Mouse (Mus musculus) hindbrain, embryonic 14.5 days (tissue): ENCODE data around the gene Inpp5f. TPM values are rescaled to one million over a fixed set of nuclear protein-coding genes. Genes with fewer than 3 reads are reported as not detected.

ENCODE experiments used
- ATAC-seq: fragments of 200-750 bp; cut with Nextera tagmentation; 2 replicates; pipeline ENCODE4 v1.8.0; 2017; ENCODE audit warnings: moderate number of reproducible peaks, mild to moderate bottlenecking, moderate TSS enrichment, moderate library complexity; ENCODE audit not compliant: low FRiP score
- DNase-seq: peaks from one replicate; pipeline ENCODE4 v3.0.0-alpha.2; 2015; ENCODE audit warnings: low spot score
- H3K27ac ChIP-seq: fragments of 300-500 bp; sonication (generic); 2 replicates; pipeline ENCODE4 v1.5.1; 2014; ENCODE audit warnings: mild to moderate bottlenecking, moderate library complexity
- H3K27me3 ChIP-seq: fragments of 300-500 bp; sonication (generic); 2 replicates; pipeline ENCODE4 v1.6.1; 2014; ENCODE audit warnings: mild to moderate bottlenecking, low read length, mixed read lengths; ENCODE audit not compliant: control insufficient read depth, insufficient read depth
- H3K36me3 ChIP-seq: fragments of 300-500 bp; sonication (generic); replicated peaks from 2 replicates; pipeline ENCODE4 v1.6.1; 2014; ENCODE audit not compliant: control insufficient read depth, insufficient read depth
- H3K4me1 ChIP-seq: fragments of 300-500 bp; sonication (generic); replicated peaks from 2 replicates; pipeline ENCODE4 v1.6.1; 2014; ENCODE audit warnings: antibody characterized with exemption, low read length, mixed read lengths; ENCODE audit not compliant: control insufficient read depth, insufficient read depth
- H3K4me2 ChIP-seq: fragments of 300-500 bp; sonication (generic); replicated peaks from 2 replicates; pipeline ENCODE4 v1.6.1; 2014; ENCODE audit warnings: mild to moderate bottlenecking, moderate library complexity
- H3K4me3 ChIP-seq: fragments of 300-500 bp; sonication (generic); replicated peaks from 2 replicates; pipeline ENCODE4 v1.5.1; 2014; ENCODE audit warnings: mild to moderate bottlenecking, low read length
- H3K9ac ChIP-seq: fragments of 300-500 bp; sonication (generic); 2 replicates; pipeline ENCODE4 v1.6.1; 2014
- H3K9me3 ChIP-seq: fragments of 300-500 bp; sonication (generic); 2 replicates; pipeline ENCODE4 v1.6.1; 2016; ENCODE audit warnings: low read length; ENCODE audit not compliant: control insufficient read depth
- WGBS: fragments of 180-500 bp; shearing (Covaris S2); extraction: QIAGEN DNeasy Blood & Tissue Kit; methylation state at CpG from one replicate; pipeline ENCODE4 v1.1.7; 2014; 5-methylcytosine and 5-hydroxymethylcytosine counted together
- polyA plus RNA-seq: library from polyadenylated mRNA; unstranded; fragments of >200 nt; fragmentation: Nextera tagmentation; extraction: Ambion mirVana; gene quantifications from 2 replicates; pipeline ENCODE4 v1.2.1, GENCODE M21; 2014

Inpp5f gene
- polyA plus RNA-seq, 1 experiment from 2014 or later, result 418 TPM

- Histone ChIP-seq H3K4me1 (peaks cover 14% of the 10 kb centered on the region), H3K4me2 (peak overlapping the region; percentile 68), H3K27me3 (no peaks in the 10 kb centered on the region), H3K9ac (no peak overlapping the region), H3K27ac (no peak overlapping the region), H3K9me3 (no peaks in the 10 kb centered on the region), H3K4me3 (peak overlapping the region; percentile 84; the same call in 1 of the 2 replicates), H3K36me3 (no peaks in the 10 kb centered on the region)
- 87% methylated on average over 12 of the region's 12 CpGs for WGBS
- no peak for DNase-seq
- ATAC-seq, result no peak
Observed at GRCm38 (mm10) chr7:128612521-128613181, 1.5 kb downstream of the Inpp5f start.

- peaks cover 14% of the 10 kb centered on the region for H3K4me1 ChIP-seq
- H3K4me3 ChIP-seq, result no peak overlapping the region
- H3K9ac ChIP-seq, result no peak overlapping the region
- H3K4me2 ChIP-seq, result no peak overlapping the region
- H3K27me3 ChIP-seq, result no peaks in the 10 kb centered on the region
- no peaks in the 10 kb centered on the region for H3K36me3 ChIP-seq
- H3K9me3 ChIP-seq, result no peaks in the 10 kb centered on the region
- WGBS, result 87% methylated on average over 2 of the region's 2 CpGs
- ATAC-seq (no peak), DNase-seq (no peak)
- no peak overlapping the region for H3K27ac ChIP-seq
Observed at GRCm38 (mm10) chr7:128613578-128613977, 2.5 kb downstream of the Inpp5f start.

GRCm38 (mm10) chr7:128617587-128617986 lies 6.5 kb downstream of the Inpp5f start:
- Histone ChIP-seq H3K27me3 (no peaks in the 10 kb centered on the region), H3K4me2 (no peak overlapping the region), H3K27ac (no peak overlapping the region), H3K36me3 (no peaks in the 10 kb centered on the region), H3K9me3 (no peaks in the 10 kb centered on the region), H3K4me3 (no peak overlapping the region), H3K4me1 (peaks cover 4% of the 10 kb centered on the region), H3K9ac (no peak overlapping the region)
- DNase-seq, result no peak
- ATAC-seq, result no peak
- WGBS, result 87% methylated on average over 1 of the region's 1 CpGs

- Histone ChIP-seq H3K27ac (no peak overlapping the region), H3K27me3 (no peaks in the 10 kb centered on the region), H3K4me1 (no peaks in the 10 kb centered on the region; the same call in none of the 2 replicates), H3K9ac (no peak overlapping the region), H3K36me3 (no peaks in the 10 kb centered on the region), H3K4me3 (no peak overlapping the region), H3K4me2 (no peak overlapping the region), H3K9me3 (no peaks in the 10 kb centered on the region)
- DNase-seq (no peak), ATAC-seq (no peak)
- 93% methylated on average over 1 of the region's 1 CpGs for WGBS
Observed at GRCm38 (mm10) chr7:128620178-128620577, 9.1 kb downstream of the Inpp5f start.

- H3K27ac ChIP-seq, result no peak overlapping the region
- 53% methylated on average over 7 of the region's 7 CpGs for WGBS
- no peak overlapping the region for H3K4me2 ChIP-seq
- no peak overlapping the region for H3K4me3 ChIP-seq
- H3K36me3 ChIP-seq, result no peaks in the 10 kb centered on the region
- ATAC-seq (no peak), DNase-seq (no peak)
- H3K9ac ChIP-seq, result no peak overlapping the region
- H3K9me3 ChIP-seq, result no peaks in the 10 kb centered on the region
- no peaks in the 10 kb centered on the region; the same call in none of the 2 replicates for H3K4me1 ChIP-seq
- H3K27me3 ChIP-seq, result no peaks in the 10 kb centered on the region
Observed at GRCm38 (mm10) chr7:128622266-128622961, 11.3 kb downstream of the Inpp5f start.

GRCm38 (mm10) chr7:128622994-128623393 lies 11.9 kb downstream of the Inpp5f start:
- no peak for ATAC-seq
- 83% methylated on average over 2 of the region's 2 CpGs for WGBS
- H3K4me3 ChIP-seq, result no peak overlapping the region
- no peaks in the 10 kb centered on the region for H3K9me3 ChIP-seq
- no peak overlapping the region for H3K9ac ChIP-seq
- H3K4me1 ChIP-seq, result no peaks in the 10 kb centered on the region; the same call in none of the 2 replicates
- H3K36me3 ChIP-seq, result no peaks in the 10 kb centered on the region
- no peak for DNase-seq
- H3K27me3 ChIP-seq, result no peaks in the 10 kb centered on the region
- H3K27ac ChIP-seq, result no peak overlapping the region
- no peak overlapping the region for H3K4me2 ChIP-seq

GRCm38 (mm10) chr7:128625382-128625781 lies 14.3 kb downstream of the Inpp5f start:
- no peak for DNase-seq
- Histone ChIP-seq H3K9me3 (no peaks in the 10 kb centered on the region), H3K27me3 (no peaks in the 10 kb centered on the region), H3K4me3 (no peak overlapping the region), H3K27ac (no peak overlapping the region), H3K4me2 (no peak overlapping the region), H3K9ac (no peak overlapping the region), H3K4me1 (no peaks in the 10 kb centered on the region; the same call in none of the 2 replicates), H3K36me3 (no peaks in the 10 kb centered on the region)
- ATAC-seq, result no peak
- 95% methylated on average over 2 of the region's 2 CpGs for WGBS

- H3K4me2 ChIP-seq, result no peak overlapping the region
- no peak overlapping the region for H3K27ac ChIP-seq
- DNase-seq (no peak), ATAC-seq (no peak)
- no peak overlapping the region for H3K9ac ChIP-seq
- H3K36me3 ChIP-seq, result no peaks in the 10 kb centered on the region
- no peaks in the 10 kb centered on the region; the same call in none of the 2 replicates for H3K4me1 ChIP-seq
- no peak overlapping the region for H3K4me3 ChIP-seq
- H3K9me3 ChIP-seq, result no peaks in the 10 kb centered on the region
- 76% methylated on average over 4 of the region's 5 CpGs for WGBS
- no peaks in the 10 kb centered on the region for H3K27me3 ChIP-seq
Observed at GRCm38 (mm10) chr7:128626601-128627000, 15.5 kb downstream of the Inpp5f start.

GRCm38 (mm10) chr7:128627251-128627650 lies 16.1 kb downstream of the Inpp5f start:
- no peaks in the 10 kb centered on the region for H3K27me3 ChIP-seq
- no peak overlapping the region for H3K4me2 ChIP-seq
- H3K4me1 ChIP-seq, result no peaks in the 10 kb centered on the region; the same call in none of the 2 replicates
- no peak overlapping the region for H3K27ac ChIP-seq
- no peaks in the 10 kb centered on the region for H3K36me3 ChIP-seq
- no peak overlapping the region for H3K4me3 ChIP-seq
- 94% methylated on average over 2 of the region's 2 CpGs for WGBS
- DNase-seq, result no peak
- ATAC-seq, result no peak
- H3K9ac ChIP-seq, result no peak overlapping the region
- H3K9me3 ChIP-seq, result no peaks in the 10 kb centered on the region
